Mouse (Mus musculus): ENCODE data around the gene Spag16. TPM values are rescaled to one million over a fixed set of nuclear protein-coding genes. Genes with fewer than 3 reads are reported as not detected.
"Not testable (repeated sequence)": the region's sequence is repeated elsewhere in the genome, so short reads cannot be mapped to it uniquely, and the experiment has no call there.

Gene Spag16
- polyA plus RNA-seq, 1 experiment = not detected

DNA sequence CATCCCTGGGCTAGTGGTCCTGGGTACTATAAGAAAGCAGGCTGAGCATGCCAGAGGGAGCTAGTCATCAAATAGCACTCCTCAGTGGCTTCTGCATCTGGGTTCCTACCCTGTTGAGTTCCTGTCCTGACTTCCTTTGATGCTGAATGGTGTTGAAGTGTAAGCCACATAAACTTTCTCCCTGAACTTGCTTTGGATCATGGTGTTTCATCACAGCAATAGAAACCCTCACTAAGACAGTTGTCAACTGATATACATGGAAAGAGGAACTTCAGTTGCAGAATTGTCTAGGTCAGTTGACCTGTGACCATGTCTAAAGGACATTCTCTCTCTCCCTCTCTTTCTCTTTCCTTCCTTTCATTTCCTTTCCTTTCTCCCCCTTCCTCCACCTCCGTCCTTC is 3.8 kb downstream of the Spag16 start:
- Histone ChIP-seq H3K27me3 (replicated peaks) (peaks cover 2% of the 10 kb centered on the region), H3K4me3 (replicated peaks) (no peak overlapping the region), H3K4me1 (peaks cover 3% of the 10 kb centered on the region), H3K36me3 (replicated peaks; ENCODE audit: low read length) (no peaks in the 10 kb centered on the region), H3K9me3 (peaks cover 9% of the 10 kb centered on the region; the same call in 1 of the 2 replicates)
- TF ChIP-seq FLI1 (IDR thresholded peaks at IDR 0.05; ENCODE audit: low read length) (no peak), GATA1 (IDR thresholded peaks at IDR 0.05; ENCODE audit: borderline replicate concordance, low read length) (no peak)

DNA sequence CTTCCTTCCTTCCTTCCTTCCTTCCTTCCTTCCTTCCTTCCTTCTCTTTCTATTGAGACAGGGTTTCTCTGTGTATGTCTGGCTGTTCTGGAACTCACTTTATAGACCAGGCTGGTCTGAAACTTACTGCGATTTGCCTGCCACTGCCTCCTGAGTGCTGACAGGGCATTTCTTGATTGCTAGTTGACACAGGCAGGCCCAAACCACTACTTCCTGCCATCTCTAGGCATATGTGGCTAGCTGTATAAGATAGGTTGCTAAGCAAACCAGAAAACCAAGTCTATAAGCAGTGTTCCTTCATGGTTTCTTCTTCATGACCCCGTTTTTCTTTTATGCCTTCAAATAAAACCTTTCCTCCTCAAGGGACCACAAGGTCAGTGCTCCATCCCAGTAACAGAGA is 4.2 kb downstream of the Spag16 start:
- TF ChIP-seq FLI1 (IDR thresholded peaks at IDR 0.05; ENCODE audit: low read length) (no peak), GATA1 (IDR thresholded peaks at IDR 0.05; ENCODE audit: borderline replicate concordance, low read length) (no peak)
- peaks cover 2% of the 10 kb centered on the region for H3K27me3 ChIP-seq (replicated peaks)
- H3K4me3 ChIP-seq (replicated peaks) = no peak overlapping the region
- H3K36me3 ChIP-seq (replicated peaks; ENCODE audit: low read length) = no peaks in the 10 kb centered on the region
- H3K4me1 ChIP-seq = peaks cover 3% of the 10 kb centered on the region
- H3K9me3 ChIP-seq = peaks cover 9% of the 10 kb centered on the region; the same call in 1 of the 2 replicates

DNA sequence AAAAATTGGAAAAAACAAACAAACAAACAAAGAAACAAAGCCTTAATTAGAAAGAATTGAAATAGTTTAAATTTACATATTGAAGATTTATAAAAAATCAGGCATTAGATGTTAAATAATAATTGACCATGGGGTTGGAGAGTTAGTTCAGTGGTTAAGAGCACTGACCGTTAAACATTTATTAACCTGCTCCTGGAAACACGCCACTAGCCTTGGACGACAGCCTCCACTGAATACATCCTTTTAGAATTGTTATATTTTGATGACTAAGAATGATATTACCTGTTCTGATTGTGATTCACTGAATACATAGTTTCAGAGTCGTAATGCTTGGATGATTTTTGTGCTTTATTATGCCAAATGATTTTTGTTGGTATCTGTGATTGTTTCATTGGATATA is 6.7 kb downstream of the Spag16 start:
- H3K9me3 ChIP-seq; H3K4me3 ChIP-seq (replicated peaks); H3K4me1 ChIP-seq; H3K36me3 ChIP-seq (replicated peaks; ENCODE audit: low read length); H3K27me3 ChIP-seq (replicated peaks): not testable (repeated sequence)

GRCm38 (mm10) chr1:69853436-69853835 is 26.7 kb downstream of the Spag16 start:
- Histone ChIP-seq H3K4me3 (replicated peaks) (no peak overlapping the region), H3K4me1 (no peaks in the 10 kb centered on the region), H3K27me3 (replicated peaks) (no peaks in the 10 kb centered on the region), H3K9me3 (no peaks in the 10 kb centered on the region), H3K36me3 (replicated peaks; ENCODE audit: low read length) (no peaks in the 10 kb centered on the region)
- no peak for TF ChIP-seq FLI1 (IDR thresholded peaks at IDR 0.05; ENCODE audit: low read length)
- no peak for TF ChIP-seq GATA1 (IDR thresholded peaks at IDR 0.05; ENCODE audit: borderline replicate concordance, low read length)

GRCm38 (mm10) chr1:69867776-69868175 is 41.0 kb downstream of the Spag16 start:
- TF ChIP-seq GATA1 (IDR thresholded peaks at IDR 0.05; ENCODE audit: borderline replicate concordance, low read length) (no peak), FLI1 (IDR thresholded peaks at IDR 0.05; ENCODE audit: low read length) (no peak)
- Histone ChIP-seq H3K4me3 (replicated peaks) (no peak overlapping the region), H3K9me3 (no peaks in the 10 kb centered on the region), H3K36me3 (replicated peaks; ENCODE audit: low read length) (no peaks in the 10 kb centered on the region), H3K27me3 (replicated peaks) (no peaks in the 10 kb centered on the region), H3K4me1 (no peaks in the 10 kb centered on the region)

DNA sequence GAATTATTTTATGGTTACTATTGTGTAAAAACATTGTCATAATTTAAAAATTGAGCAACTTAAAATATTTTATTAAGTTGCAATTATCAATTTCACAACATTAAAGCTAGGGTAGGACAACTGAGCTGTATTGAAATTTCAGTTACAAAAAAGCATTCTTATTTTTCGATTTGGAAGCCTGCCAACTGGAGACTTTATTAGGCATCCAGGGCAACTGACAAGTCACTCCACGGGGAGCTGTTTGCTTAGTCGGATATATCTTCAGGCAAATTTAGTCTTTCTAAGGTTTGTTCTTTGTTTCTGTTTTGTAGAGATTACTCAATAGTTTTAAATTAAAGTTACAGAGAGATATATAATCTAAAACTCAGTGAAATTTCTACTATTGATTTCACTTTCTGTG is 129.8 kb downstream of the Spag16 start:
- peaks cover 2% of the 10 kb centered on the region; the same call in 1 of the 2 replicates for H3K9me3 ChIP-seq
- TF ChIP-seq FLI1 (IDR thresholded peaks at IDR 0.05; ENCODE audit: low read length) (no peak), GATA1 (IDR thresholded peaks at IDR 0.05; ENCODE audit: borderline replicate concordance, low read length) (no peak)
- no peaks in the 10 kb centered on the region for H3K27me3 ChIP-seq (replicated peaks)
- no peak overlapping the region for H3K4me3 ChIP-seq (replicated peaks)
- H3K4me1 ChIP-seq = no peaks in the 10 kb centered on the region
- no peaks in the 10 kb centered on the region for H3K36me3 ChIP-seq (replicated peaks; ENCODE audit: low read length)

DNA sequence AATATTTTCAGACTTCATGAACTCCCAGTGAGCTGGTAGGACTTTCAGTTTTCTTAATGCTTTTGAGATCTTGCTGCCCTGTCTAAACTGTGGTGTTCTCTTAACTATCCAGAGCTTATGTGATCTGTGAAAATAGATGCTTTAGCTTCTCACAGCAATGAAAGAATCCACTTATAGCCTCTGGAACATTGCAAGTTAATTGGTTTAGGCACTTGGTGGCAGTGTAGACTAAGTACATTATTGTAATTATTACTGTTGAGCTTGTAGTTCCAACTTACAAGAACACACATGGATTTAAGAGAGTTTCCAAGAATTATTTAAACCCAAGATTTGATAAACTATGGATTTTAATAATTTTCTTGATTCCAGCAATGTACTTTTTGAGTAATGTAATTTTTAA is 170.1 kb downstream of the Spag16 start:
- H3K9me3 ChIP-seq = no peaks in the 10 kb centered on the region
- TF ChIP-seq GATA1 (IDR thresholded peaks at IDR 0.05; ENCODE audit: borderline replicate concordance, low read length) (no peak), FLI1 (IDR thresholded peaks at IDR 0.05; ENCODE audit: low read length) (no peak)
- H3K4me1 ChIP-seq = no peaks in the 10 kb centered on the region
- no peaks in the 10 kb centered on the region for H3K36me3 ChIP-seq (replicated peaks; ENCODE audit: low read length)
- no peak overlapping the region for H3K4me3 ChIP-seq (replicated peaks)
- no peaks in the 10 kb centered on the region for H3K27me3 ChIP-seq (replicated peaks)

DNA sequence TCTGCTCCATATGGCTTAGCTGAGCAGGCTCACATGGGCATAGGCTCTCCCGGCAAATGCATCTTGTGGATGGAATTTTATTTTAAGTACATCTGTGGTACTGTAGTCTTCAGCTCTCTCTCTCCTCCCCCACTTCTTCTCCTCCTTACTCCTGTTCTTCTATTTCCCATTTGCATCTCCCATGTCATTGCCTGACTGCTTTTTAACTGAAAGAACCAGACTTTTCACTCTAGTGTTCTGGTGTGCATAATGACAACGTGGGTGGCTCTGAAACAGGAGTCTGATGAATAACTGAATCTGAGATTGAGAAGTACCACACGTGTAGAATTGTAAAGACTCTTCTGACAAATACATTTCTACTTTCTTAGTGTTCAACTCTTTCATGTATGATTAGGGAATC is 186.2 kb downstream of the Spag16 start:
- H3K36me3 ChIP-seq (replicated peaks; ENCODE audit: low read length) = no peaks in the 10 kb centered on the region
- H3K4me3 ChIP-seq (replicated peaks) = no peak overlapping the region
- no peaks in the 10 kb centered on the region for H3K4me1 ChIP-seq
- TF ChIP-seq GATA1 (IDR thresholded peaks at IDR 0.05; ENCODE audit: borderline replicate concordance, low read length) (no peak), FLI1 (IDR thresholded peaks at IDR 0.05; ENCODE audit: low read length) (no peak)
- H3K9me3 ChIP-seq = no peaks in the 10 kb centered on the region
- no peaks in the 10 kb centered on the region for H3K27me3 ChIP-seq (replicated peaks)

GRCm38 (mm10) chr1:70037384-70037783 is 210.6 kb downstream of the Spag16 start:
- H3K36me3 ChIP-seq (replicated peaks; ENCODE audit: low read length) = no peaks in the 10 kb centered on the region
- H3K27me3 ChIP-seq (replicated peaks) = no peaks in the 10 kb centered on the region
- TF ChIP-seq FLI1 (IDR thresholded peaks at IDR 0.05; ENCODE audit: low read length) (no peak), GATA1 (IDR thresholded peaks at IDR 0.05; ENCODE audit: borderline replicate concordance, low read length) (no peak)
- no peaks in the 10 kb centered on the region for H3K9me3 ChIP-seq
- H3K4me3 ChIP-seq (replicated peaks) = no peak overlapping the region
- no peaks in the 10 kb centered on the region for H3K4me1 ChIP-seq

GRCm38 (mm10) chr1:70067404-70067803 is 240.6 kb downstream of the Spag16 start:
- Histone ChIP-seq H3K4me1 (no peaks in the 10 kb centered on the region), H3K27me3 (replicated peaks) (no peaks in the 10 kb centered on the region), H3K4me3 (replicated peaks) (no peak overlapping the region), H3K36me3 (replicated peaks; ENCODE audit: low read length) (no peaks in the 10 kb centered on the region), H3K9me3 (no peaks in the 10 kb centered on the region)
- TF ChIP-seq FLI1 (IDR thresholded peaks at IDR 0.05; ENCODE audit: low read length) = no peak
- no peak for TF ChIP-seq GATA1 (IDR thresholded peaks at IDR 0.05; ENCODE audit: borderline replicate concordance, low read length)

GRCm38 (mm10) chr1:70073440-70073839 is 246.7 kb downstream of the Spag16 start:
- no peaks in the 10 kb centered on the region for H3K4me1 ChIP-seq
- TF ChIP-seq GATA1 (IDR thresholded peaks at IDR 0.05; ENCODE audit: borderline replicate concordance, low read length) (no peak), FLI1 (IDR thresholded peaks at IDR 0.05; ENCODE audit: low read length) (no peak)
- no peaks in the 10 kb centered on the region for H3K9me3 ChIP-seq
- H3K36me3 ChIP-seq (replicated peaks; ENCODE audit: low read length) = no peaks in the 10 kb centered on the region
- no peak overlapping the region for H3K4me3 ChIP-seq (replicated peaks)
- no peaks in the 10 kb centered on the region for H3K27me3 ChIP-seq (replicated peaks)
